Mouse (Mus musculus) small intestine, adult 2 months (tissue): ENCODE data around the gene Cd200r1. TPM values are rescaled to one million over a fixed set of nuclear protein-coding genes. Genes with fewer than 3 reads are reported as not detected.

Experiments
- H3K27ac ChIP-seq: fragments of 200-500 bp; 2 replicates; pipeline ENCODE4 v1.5.1; 2012; ENCODE audit warnings: low read depth, low read length, control low read depth, inconsistent platforms; ENCODE audit not compliant: insufficient read depth
- H3K27me3 ChIP-seq: fragments of 200-500 bp; 2 replicates; pipeline ENCODE4 v1.6.1; 2012; ENCODE audit warnings: mild to moderate bottlenecking, moderate library complexity, low read length, inconsistent platforms; ENCODE audit not compliant: control insufficient read depth, insufficient read depth
- H3K36me3 ChIP-seq: fragments of 200-500 bp; 2 replicates; pipeline ENCODE4 v1.6.1; 2012; ENCODE audit warnings: mild to moderate bottlenecking, low read length, control low read depth, inconsistent platforms; ENCODE audit not compliant: control insufficient read depth, insufficient read depth
- H3K4me1 ChIP-seq: fragments of 200-500 bp; 2 replicates; pipeline ENCODE4 v1.6.1; 2012; ENCODE audit warnings: low read length, inconsistent platforms, mixed read lengths; ENCODE audit not compliant: control insufficient read depth, insufficient read depth, insufficient read length
- H3K4me3 ChIP-seq: fragments of 200-500 bp; 2 replicates; pipeline ENCODE4 v1.5.1; 2012; ENCODE audit warnings: low read depth, mild to moderate bottlenecking, control low read depth, inconsistent platforms, low read length, moderate library complexity
- CTCF ChIP-seq: fragments of 200-500 bp; IDR thresholded peaks from 2 replicates; pipeline ENCODE4 v1.5.1; 2012; ENCODE audit warnings: low read depth, mild to moderate bottlenecking, control low read depth, inconsistent platforms, low read length, moderate library complexity, mixed read lengths; ENCODE audit not compliant: insufficient replicate concordance, insufficient read length; ENCODE audit errors: extremely low read depth
- POLR2A ChIP-seq: fragments of 200-500 bp; IDR thresholded peaks from 2 replicates; pipeline ENCODE4 v1.6.1; 2012; ENCODE audit warnings: low read depth, mild to moderate bottlenecking, control low read depth, inconsistent platforms, low read length, moderate library complexity
- WGBS: fragments of 180-500 bp; shearing (Covaris S2); methylation state at CpG from one replicate; pipeline ENCODE4 v1.1.7; 2018; 5-methylcytosine and 5-hydroxymethylcytosine counted together
- polyA plus RNA-seq: library from polyadenylated mRNA; depleted of rRNA; stranded (reverse); fragments of >200 nt; gene quantifications from 2 replicates; pipeline ENCODE4 v1.2.3, GENCODE M21; 2012

The Cd200r1 gene
- polyA plus RNA-seq, 1 experiment: 0.68 TPM

GRCm38 (mm10) chr16:44736118-44736517 is 29.4 kb upstream of the Cd200r1 start:
- no peak overlapping the region for H3K27ac ChIP-seq
- peaks cover 61% of the 10 kb centered on the region for H3K36me3 ChIP-seq
- no peak overlapping the region for H3K4me3 ChIP-seq
- no peaks in the 10 kb centered on the region for H3K4me1 ChIP-seq
- 78% methylated on average over 4 of the region's 4 CpGs for WGBS
- no peak for TF ChIP-seq POLR2A
- H3K27me3 ChIP-seq: no peaks in the 10 kb centered on the region

GRCm38 (mm10) chr16:44742753-44743152 is 22.8 kb upstream of the Cd200r1 start:
- H3K27ac ChIP-seq: no peak overlapping the region
- peaks cover 21% of the 10 kb centered on the region for H3K36me3 ChIP-seq
- WGBS: 90% methylated on average over 1 of the region's 1 CpGs
- no peak for TF ChIP-seq POLR2A
- no peak for TF ChIP-seq CTCF
- no peak overlapping the region for H3K4me3 ChIP-seq
- H3K27me3 ChIP-seq: no peaks in the 10 kb centered on the region
- H3K4me1 ChIP-seq: no peaks in the 10 kb centered on the region; the same call in 1 of the 2 replicates

GRCm38 (mm10) chr16:44745471-44745865 is 20.1 kb upstream of the Cd200r1 start:
- peak overlapping the region; percentile 94 for H3K27ac ChIP-seq
- H3K27me3 ChIP-seq: no peaks in the 10 kb centered on the region
- 2% methylated on average over 14 of the region's 14 CpGs for WGBS
- no peak for TF ChIP-seq POLR2A
- TF ChIP-seq CTCF: no peak
- H3K4me3 ChIP-seq: peak overlapping the region; percentile 82
- no peaks in the 10 kb centered on the region; the same call in 1 of the 2 replicates for H3K4me1 ChIP-seq
- H3K36me3 ChIP-seq: peaks cover 7% of the 10 kb centered on the region; the same call in 1 of the 2 replicates

GRCm38 (mm10) chr16:44745866-44746562 is 19.5 kb upstream of the Cd200r1 start, which contains the start of gene Gtpbp8:
TSS of gene Gtpbp8 (minus strand) at chr16:44746363.
- WGBS: under 1% methylated on average over 47 of the region's 47 CpGs
- Histone ChIP-seq H3K36me3 (peaks cover 7% of the 10 kb centered on the region; the same call in 1 of the 2 replicates), H3K4me1 (no peaks in the 10 kb centered on the region; the same call in 1 of the 2 replicates)

GRCm38 (mm10) chr16:44748007-44748406 is 17.5 kb upstream of the Cd200r1 start:
- H3K4me1 ChIP-seq: no peaks in the 10 kb centered on the region; the same call in 1 of the 2 replicates
- H3K36me3 ChIP-seq: no peaks in the 10 kb centered on the region
- no peak overlapping the region for H3K4me3 ChIP-seq
- no peak for TF ChIP-seq CTCF
- no peak for TF ChIP-seq POLR2A
- no peak overlapping the region for H3K27ac ChIP-seq
- no peaks in the 10 kb centered on the region for H3K27me3 ChIP-seq
- WGBS: 45% methylated on average over 3 of the region's 3 CpGs

More at GRCm38 (mm10) chr16:44745866-44746562, 19.5 kb upstream of the Cd200r1 start, which contains the start of gene Gtpbp8:
- Histone ChIP-seq H3K27me3 (no peaks in the 10 kb centered on the region), H3K4me3 (peak within 1 kb of the TSS; percentile 82), H3K27ac (peak within 1 kb of the TSS; percentile 94)
- TF ChIP-seq CTCF (no peak), POLR2A (peak; percentile 56; the same call in 1 of the 2 replicates)

GRCm38 (mm10) chr16:44757700-44758099 is 7.8 kb upstream of the Cd200r1 start:
- no peak overlapping the region for H3K27ac ChIP-seq
- no peaks in the 10 kb centered on the region for H3K27me3 ChIP-seq
- TF ChIP-seq CTCF: no peak
- no peak for TF ChIP-seq POLR2A
- 66% methylated on average over 8 of the region's 8 CpGs for WGBS
- no peaks in the 10 kb centered on the region for H3K36me3 ChIP-seq
- H3K4me3 ChIP-seq: no peak overlapping the region
- no peaks in the 10 kb centered on the region for H3K4me1 ChIP-seq

GRCm38 (mm10) chr16:44761811-44762210 is 3.7 kb upstream of the Cd200r1 start:
- Histone ChIP-seq H3K4me1 (no peaks in the 10 kb centered on the region), H3K27ac (no peak overlapping the region), H3K4me3 (no peak overlapping the region), H3K36me3 (no peaks in the 10 kb centered on the region), H3K27me3 (no peaks in the 10 kb centered on the region)
- WGBS: 27% methylated on average over 1 of the region's 1 CpGs
- TF ChIP-seq POLR2A (no peak), CTCF (no peak)

GRCm38 (mm10) chr16:44766320-44766892 is 870 bp downstream of the Cd200r1 start:
- Histone ChIP-seq H3K4me3 (no peak overlapping the region), H3K4me1 (no peaks in the 10 kb centered on the region), H3K27me3 (no peaks in the 10 kb centered on the region), H3K27ac (no peak overlapping the region), H3K36me3 (no peaks in the 10 kb centered on the region)
- TF ChIP-seq CTCF: no peak
- no peak for TF ChIP-seq POLR2A
- 74% methylated on average over 9 of the region's 9 CpGs for WGBS
